ENCODE assay signal across 8 mouse cellular contexts in genomic region chr6:114397691-114398217, GRCm38 (mm10). TPM values are rescaled to one million over a fixed set of nuclear protein-coding genes. Genes with fewer than 3 reads are reported as not detected.
A peak's percentile ranks its signal among the peaks of the same experiment; 100 is the strongest.
DNase-seq lines count a peak whose midpoint lies in the region; ATAC-seq and TF ChIP-seq lines count a peak whose summit lies in the region.

Hrh1 (plus strand) TSS chr6:114397936.

- peak; percentile 97 for DNase-seq in heart, adult 11 months
- DNase-seq in heart, postnatal 25 days (ENCODE audit: low spot score), result no peak
- DNase-seq in liver, result peak; percentile 17
- DNase-seq in midbrain, postnatal 0 days (ENCODE audit: low spot score), result peak; percentile 77
- peak; percentile 19 to 34 for DNase-seq in thymus, postnatal 36 days

- H3K9me3 ChIP-seq in forebrain, embryonic 16.5 days (ENCODE audit: control insufficient read depth, low read length), result no peaks in the 10 kb centered on the region
- H3K9me3 ChIP-seq in hindbrain, embryonic 15.5 days, result no peaks in the 10 kb centered on the region
- no peaks in the 10 kb centered on the region for H3K9me3 ChIP-seq in midbrain, postnatal 0 days (ENCODE audit: low read length)

- peak within 1 kb of the TSS; percentile 43 for H3K4me3 ChIP-seq in brown adipose tissue, adult 24 weeks (ENCODE audit: insufficient read depth, low read depth, low read length)
- peak within 1 kb of the TSS; percentile 52 for H3K4me3 ChIP-seq in forebrain, embryonic 16.5 days (replicated peaks; ENCODE audit: low read length)
- peak within 1 kb of the TSS; percentile 56 for H3K4me3 ChIP-seq in hindbrain, embryonic 15.5 days
- H3K4me3 ChIP-seq in midbrain, postnatal 0 days (ENCODE audit: low read depth, low read length), result peak within 1 kb of the TSS; percentile 51

- H3K36me3 ChIP-seq in forebrain, embryonic 16.5 days (ENCODE audit: control insufficient read depth, insufficient read depth), result no peaks in the 10 kb centered on the region
- H3K36me3 ChIP-seq in hindbrain, embryonic 15.5 days, result no peaks in the 10 kb centered on the region
- no peaks in the 10 kb centered on the region for H3K36me3 ChIP-seq in midbrain, postnatal 0 days (ENCODE audit: insufficient read depth, low read length)

- peak within 1 kb of the TSS; percentile 39; the same call in 1 of the 2 replicates for H3K27ac ChIP-seq in brown adipose tissue, adult 24 weeks (replicated peaks; ENCODE audit: low read depth, low read length)
- no peak within 1 kb of the TSS for H3K27ac ChIP-seq in forebrain, embryonic 16.5 days (ENCODE audit: low read length)
- no peak within 1 kb of the TSS for H3K27ac ChIP-seq in hindbrain, embryonic 15.5 days (replicated peaks)
- no peak within 1 kb of the TSS for H3K27ac ChIP-seq in midbrain, postnatal 0 days (ENCODE audit: low read depth, low read length)

- peak within 1 kb of the TSS; percentile 84 for H3K4me2 ChIP-seq in forebrain, embryonic 16.5 days (ENCODE audit: low read length)
- H3K4me2 ChIP-seq in hindbrain, embryonic 15.5 days, result peak within 1 kb of the TSS; percentile 99
- H3K4me2 ChIP-seq in midbrain, postnatal 0 days (ENCODE audit: low read depth, low read length, poor library complexity, severe bottlenecking), result peak within 1 kb of the TSS; percentile 98

- H3K4me1 ChIP-seq in brown adipose tissue, adult 24 weeks (ENCODE audit: control insufficient read depth, insufficient read depth, insufficient read length, low read length), result no peaks in the 10 kb centered on the region
- peaks cover 14% of the 10 kb centered on the region for H3K4me1 ChIP-seq in forebrain, embryonic 16.5 days (replicated peaks; ENCODE audit: control insufficient read depth, insufficient read depth, low read length)
- peaks cover 25% of the 10 kb centered on the region for H3K4me1 ChIP-seq in hindbrain, embryonic 15.5 days (replicated peaks)
- H3K4me1 ChIP-seq in midbrain, postnatal 0 days (ENCODE audit: insufficient read depth, low read length), result 0 out of 2 replicates have a peak, but pooled peaks cover 4% of the 10 kb centered on the region

- ATAC-seq in forebrain, embryonic 16.5 days, result peak; percentile 68
- peak; percentile 44; the same call in 1 of the 2 replicates for ATAC-seq in hindbrain, embryonic 15.5 days (ENCODE audit: low FRiP score, low read depth)
- ATAC-seq in midbrain, postnatal 0 days (ENCODE audit: low FRiP score), result peak; percentile 50; the same call in 1 of the 2 replicates

- H3K27me3 ChIP-seq in forebrain, embryonic 16.5 days (replicated peaks; ENCODE audit: control insufficient read depth, insufficient read depth, low read length), result peaks cover 4% of the 10 kb centered on the region; the same call in 1 of the 2 replicates
- H3K27me3 ChIP-seq in hindbrain, embryonic 15.5 days, result peaks cover 30% of the 10 kb centered on the region
- peaks cover 27% of the 10 kb centered on the region; the same call in 1 of the 2 replicates for H3K27me3 ChIP-seq in midbrain, postnatal 0 days (ENCODE audit: insufficient read depth, low read length)

- WGBS in forebrain, embryonic 16.5 days, result under 1% methylated on average over 54 of the region's 56 CpGs
- under 1% methylated on average over 41 of the region's 56 CpGs for WGBS in hindbrain, embryonic 15.5 days
- under 1% methylated on average over 52 of the region's 56 CpGs for WGBS in midbrain, postnatal 0 days

- H3K9ac ChIP-seq in forebrain, embryonic 16.5 days (replicated peaks; ENCODE audit: low read depth, low read length), result peak within 1 kb of the TSS; percentile 48
- H3K9ac ChIP-seq in hindbrain, embryonic 15.5 days, result peak within 1 kb of the TSS; percentile 36
- H3K9ac ChIP-seq in midbrain, postnatal 0 days (replicated peaks; ENCODE audit: low read length, poor library complexity, severe bottlenecking), result peak within 1 kb of the TSS; percentile 55

- TF ChIP-seq CTCF in midbrain, postnatal 0 days (IDR thresholded peaks at IDR 0.05), result peak; percentile 36

- intact Hi-C loops in heart, postnatal 25 days (cut with DNase I), result no loop called here

RNA-seq across cellular contexts. Expression of gene Hrh1, which starts in this region (rescaled TPM):
- total RNA-seq in heart, postnatal 25 days (2021), result under 1 TPM; 0.29 to 0.42 TPM
- polyA plus RNA-seq in brown adipose tissue, adult 24 weeks (2012; ENCODE audit: insufficient read depth, insufficient read length, missing spikeins), result 0.75 TPM in 1 of 2 replicates, not detected in the other
- 0.58 and 1.6 TPM in 2 replicates for polyA plus RNA-seq in forebrain, embryonic 16.5 days (2015; fragmentation: Nextera tagmentation; extraction: Ambion mirVana)
- polyA plus RNA-seq in hindbrain, embryonic 15.5 days (2015; fragmentation: Nextera tagmentation; extraction: Ambion mirVana), result 1.0 and 1.4 TPM in 2 replicates
- total RNA-seq in midbrain, postnatal 0 days (2014; rRNA removed), result 1.9 and 2.4 TPM in 2 replicates
- 1.6 and 1.9 TPM in 2 replicates for polyA plus RNA-seq in midbrain, postnatal 0 days (2015; fragmentation: Nextera tagmentation; extraction: Ambion mirVana)
